Mouse (Mus musculus) embryonic facial prominence, embryonic 13.5 days (tissue): ENCODE results near the gene Atp5l. TPM values are rescaled to one million over a fixed set of nuclear protein-coding genes. Genes with fewer than 3 reads are reported as not detected.

Source experiments
- ATAC-seq: fragments of 200-750 bp; cut with Nextera tagmentation; 2 replicates; pipeline ENCODE4 v1.8.0; 2017; ENCODE audit warnings: low read depth; ENCODE audit not compliant: insufficient number of reproducible peaks, insufficient read depth, low FRiP score, low TSS enrichment
- H3K27ac ChIP-seq: fragments of 300-500 bp; sonication (generic); 2 replicates; pipeline ENCODE4 v1.5.1; 2015; ENCODE audit warnings: moderate library complexity, mild to moderate bottlenecking, inconsistent platforms
- H3K27me3 ChIP-seq: fragments of 300-500 bp; sonication (generic); 2 replicates; pipeline ENCODE4 v1.6.1; 2015; ENCODE audit warnings: mild to moderate bottlenecking, inconsistent platforms
- H3K36me3 ChIP-seq: fragments of 300-500 bp; sonication (generic); 2 replicates; pipeline ENCODE4 v1.6.1; 2015; ENCODE audit warnings: mild to moderate bottlenecking, inconsistent platforms
- H3K4me1 ChIP-seq: fragments of 300-500 bp; sonication (generic); 2 replicates; pipeline ENCODE4 v1.6.1; 2015; ENCODE audit warnings: inconsistent platforms
- H3K4me2 ChIP-seq: fragments of 300-500 bp; sonication (generic); 2 replicates; pipeline ENCODE4 v1.6.1; 2015; ENCODE audit warnings: moderate library complexity, mild to moderate bottlenecking, inconsistent platforms
- H3K4me3 ChIP-seq: fragments of 300-500 bp; sonication (generic); 2 replicates; pipeline ENCODE4 v1.5.1; 2015; ENCODE audit warnings: mild to moderate bottlenecking, inconsistent platforms
- H3K9ac ChIP-seq: fragments of 300-500 bp; sonication (generic); 2 replicates; pipeline ENCODE4 v1.6.1; 2015; ENCODE audit warnings: mild to moderate bottlenecking, inconsistent platforms
- H3K9me3 ChIP-seq: fragments of 300-500 bp; sonication (generic); 2 replicates; pipeline ENCODE4 v1.6.1; 2016; ENCODE audit warnings: inconsistent platforms
- WGBS: fragments of 180-500 bp; shearing (Covaris S2); methylation state at CpG from one replicate; pipeline ENCODE4 v1.1.7; 2015; ENCODE audit warnings: mixed read lengths; 5-methylcytosine and 5-hydroxymethylcytosine counted together
- polyA plus RNA-seq: library from polyadenylated mRNA; unstranded; fragments of >200 nt; fragmentation: Nextera tagmentation; extraction: Ambion mirVana; gene quantifications from 2 replicates; pipeline ENCODE4 v1.2.1, GENCODE M21; 2015

The Atp5l gene
- polyA plus RNA-seq, 1 experiment from 2014 or later, result 698 TPM

DNA sequence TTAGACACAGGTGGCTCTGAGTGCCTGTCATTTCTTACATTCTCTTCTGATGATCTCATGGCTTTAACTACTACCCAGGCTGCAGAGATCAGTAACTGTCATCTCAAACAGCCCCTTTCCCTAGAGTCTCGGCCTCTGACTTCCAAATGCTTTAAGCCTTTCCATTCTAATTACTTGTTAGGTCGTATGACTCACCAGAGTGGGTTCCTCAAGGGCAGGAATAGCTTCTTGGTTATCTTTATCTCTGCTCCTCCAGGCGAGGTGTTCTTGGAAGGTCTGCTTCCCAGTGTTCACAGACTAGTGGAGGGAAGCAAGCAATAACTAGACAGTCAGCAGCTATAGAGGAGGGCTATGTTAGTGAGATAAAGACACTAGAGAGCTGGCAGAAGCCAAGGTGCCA is 27.9 kb downstream of the Atp5l start:
- no peak for ATAC-seq
- no peak overlapping the region for H3K9ac ChIP-seq
- no peaks in the 10 kb centered on the region for H3K27me3 ChIP-seq
- H3K36me3 ChIP-seq, result no peaks in the 10 kb centered on the region
- no peak overlapping the region for H3K4me2 ChIP-seq
- H3K4me3 ChIP-seq, result no peak overlapping the region
- no peak overlapping the region for H3K27ac ChIP-seq
- no peaks in the 10 kb centered on the region for H3K9me3 ChIP-seq
- 48% methylated on average over 3 of the region's 3 CpGs for WGBS
- no peaks in the 10 kb centered on the region for H3K4me1 ChIP-seq

GRCm38 (mm10) chr9:44891210-44891609 is 29.3 kb downstream of the Atp5l start:
- whole genome bisulfite sequencing, result 84% methylated on average over 6 of the region's 6 CpGs
- H3K9ac ChIP-seq, result no peak overlapping the region
- ATAC-seq, result no peak

GRCm38 (mm10) chr9:44890122-44890521 is 30.4 kb downstream of the Atp5l start:
- Histone ChIP-seq H3K9me3 (no peaks in the 10 kb centered on the region), H3K4me2 (no peak overlapping the region), H3K27ac (no peak overlapping the region), H3K9ac (no peak overlapping the region), H3K27me3 (no peaks in the 10 kb centered on the region), H3K4me1 (no peaks in the 10 kb centered on the region), H3K36me3 (no peaks in the 10 kb centered on the region), H3K4me3 (no peak overlapping the region)
- no peak for ATAC-seq
- WGBS, result 76% methylated on average over 2 of the region's 2 CpGs

More at GRCm38 (mm10) chr9:44891210-44891609, 29.3 kb downstream of the Atp5l start:
- H3K27ac ChIP-seq, result no peak overlapping the region
- no peaks in the 10 kb centered on the region for H3K9me3 ChIP-seq
- no peak overlapping the region for H3K4me2 ChIP-seq
- H3K4me3 ChIP-seq, result no peak overlapping the region
- no peaks in the 10 kb centered on the region for H3K27me3 ChIP-seq
- H3K36me3 ChIP-seq, result no peaks in the 10 kb centered on the region
- H3K4me1 ChIP-seq, result no peaks in the 10 kb centered on the region

GRCm38 (mm10) chr9:44888114-44888624 is 32.4 kb downstream of the Atp5l start:
- no peak for ATAC-seq
- peaks cover 3% of the 10 kb centered on the region for H3K4me1 ChIP-seq
- H3K27me3 ChIP-seq, result no peaks in the 10 kb centered on the region
- no peak overlapping the region for H3K27ac ChIP-seq
- no peak overlapping the region for H3K4me3 ChIP-seq
- 86% methylated on average over 7 of the region's 7 CpGs for WGBS
- no peak overlapping the region for H3K9ac ChIP-seq
- H3K9me3 ChIP-seq, result no peaks in the 10 kb centered on the region
- H3K4me2 ChIP-seq, result no peak overlapping the region
- H3K36me3 ChIP-seq, result no peaks in the 10 kb centered on the region

DNA sequence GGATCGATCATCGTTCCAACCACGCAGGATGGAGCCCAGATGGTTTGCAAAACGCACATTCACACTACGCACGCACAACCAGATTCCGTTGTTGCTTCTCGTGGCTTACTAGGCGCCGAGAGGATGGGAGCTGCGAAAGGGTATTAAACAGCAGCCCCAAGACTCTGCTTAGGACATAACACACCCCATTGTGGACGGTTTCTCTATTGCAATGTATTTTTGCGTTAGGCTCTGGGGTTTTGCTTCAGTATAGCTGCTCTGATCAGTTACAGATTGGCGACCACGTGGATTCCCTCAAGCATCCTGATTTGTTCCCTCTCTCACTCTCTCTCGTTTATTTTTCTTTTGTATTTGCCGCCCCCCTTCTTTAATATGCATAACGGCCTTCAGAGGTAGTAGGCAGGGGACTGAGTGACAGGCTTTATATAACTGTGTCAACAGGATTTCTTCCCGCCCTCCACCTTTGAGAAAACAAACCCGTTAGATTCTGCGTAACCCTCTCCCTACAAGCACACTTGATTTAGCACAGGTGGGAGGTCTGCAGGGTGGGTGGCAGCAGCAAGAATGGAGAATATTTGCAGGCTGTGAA is 37.5 kb downstream of the Atp5l start:
- Histone ChIP-seq H3K4me3 (peak overlapping the region; percentile 98), H3K4me1 (peaks cover 25% of the 10 kb centered on the region), H3K36me3 (no peaks in the 10 kb centered on the region), H3K9ac (peak overlapping the region; percentile 85), H3K27ac (peak overlapping the region; percentile 99), H3K27me3 (no peaks in the 10 kb centered on the region), H3K9me3 (no peaks in the 10 kb centered on the region), H3K4me2 (peak overlapping the region; percentile 98)
- ATAC-seq, result no peak
- WGBS, result under 1% methylated on average over 21 of the region's 21 CpGs

- Histone ChIP-seq H3K9ac (peak overlapping the region; percentile 85), H3K4me2 (peak overlapping the region; percentile 98), H3K36me3 (no peaks in the 10 kb centered on the region), H3K4me3 (peak overlapping the region; percentile 98), H3K27me3 (no peaks in the 10 kb centered on the region), H3K4me1 (peaks cover 31% of the 10 kb centered on the region), H3K27ac (peak overlapping the region; percentile 99), H3K9me3 (no peaks in the 10 kb centered on the region)
- ATAC-seq, result peak; percentile 63
- under 1% methylated on average over 26 of the region's 27 CpGs for WGBS
These were observed 38.0 kb downstream of the Atp5l start for GRCm38 (mm10) chr9:44882436-44882980.

DNA sequence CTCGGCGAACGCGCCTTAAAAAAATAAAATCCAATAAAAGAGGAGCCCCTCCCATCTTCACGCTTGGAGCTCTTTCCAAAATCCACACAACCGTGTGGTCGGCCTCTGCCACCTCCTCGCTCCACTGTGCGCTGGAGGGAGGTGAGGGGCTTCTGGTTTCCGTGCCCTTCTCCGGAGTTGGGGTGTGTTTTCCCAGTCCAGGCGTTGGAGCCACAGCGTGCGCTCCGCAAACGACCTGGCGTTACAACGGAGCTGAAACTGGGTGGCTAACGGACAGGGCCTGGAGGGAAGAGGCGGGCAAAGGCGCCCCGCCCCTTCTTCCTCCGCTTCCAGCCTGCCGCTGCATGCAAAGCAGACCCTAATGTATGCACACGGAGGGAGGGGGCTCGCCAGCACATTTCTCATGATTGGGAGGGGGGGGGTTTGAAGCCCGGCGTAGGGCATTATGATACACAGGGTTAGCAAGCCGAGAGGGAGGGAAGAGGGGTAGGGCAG is 38.6 kb downstream of the Atp5l start:
- Histone ChIP-seq H3K27me3 (no peaks in the 10 kb centered on the region), H3K4me3 (peak overlapping the region; percentile 98), H3K4me2 (peak overlapping the region; percentile 98), H3K27ac (peak overlapping the region; percentile 99), H3K4me1 (peaks cover 36% of the 10 kb centered on the region), H3K9ac (peak overlapping the region; percentile 85), H3K9me3 (no peaks in the 10 kb centered on the region), H3K36me3 (no peaks in the 10 kb centered on the region)
- peak; percentile 65 for ATAC-seq
- under 1% methylated on average over 29 of the region's 29 CpGs for WGBS

DNA sequence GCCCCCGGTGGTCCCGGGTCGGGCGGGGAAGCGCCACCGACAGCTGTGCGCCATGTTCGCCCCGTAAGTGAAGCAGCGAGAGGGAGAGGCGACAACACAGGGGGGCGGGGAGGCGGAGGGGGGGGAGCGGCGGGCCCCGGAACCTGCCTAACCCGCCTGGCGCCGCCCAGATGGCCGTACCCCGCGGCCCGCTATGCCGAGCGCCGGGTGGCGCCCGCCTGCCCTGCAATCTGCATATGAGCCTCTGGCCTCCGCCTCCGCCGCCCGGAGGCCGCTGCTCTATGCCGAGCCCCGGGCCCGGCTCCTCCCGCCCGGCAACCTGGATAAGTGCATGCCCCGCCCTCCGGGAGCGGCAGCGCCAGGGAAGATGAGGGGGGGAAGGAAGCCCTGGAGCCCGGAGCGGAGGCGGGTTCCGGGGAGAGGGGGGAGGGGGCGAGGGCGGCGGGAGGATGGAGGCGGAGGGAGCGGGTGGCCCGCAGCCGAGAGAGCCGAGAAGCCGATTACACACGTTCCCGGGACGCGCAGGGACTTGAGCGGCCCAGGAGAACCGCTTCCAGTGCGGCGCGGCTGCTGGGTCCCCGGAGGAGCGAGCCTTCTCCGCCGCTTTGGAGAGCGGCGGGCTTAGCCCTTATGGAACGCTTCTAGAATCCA is 39.2 kb downstream of the Atp5l start, which contains the start of gene Kmt2a:
Gene Kmt2a (minus strand): TSS at position 76 of the 651 bp plus-strand sequence.
- H3K9me3 ChIP-seq, result no peaks in the 10 kb centered on the region
- under 1% methylated on average over 45 of the region's 71 CpGs for WGBS
- H3K36me3 ChIP-seq, result no peaks in the 10 kb centered on the region
- no peaks in the 10 kb centered on the region for H3K27me3 ChIP-seq
- peaks cover 42% of the 10 kb centered on the region for H3K4me1 ChIP-seq
- peak within 1 kb of the TSS; percentile 96 for H3K9ac ChIP-seq
- peak; percentile 76 for ATAC-seq
- H3K27ac ChIP-seq, result peak within 1 kb of the TSS; percentile 99
- H3K4me3 ChIP-seq, result peak within 1 kb of the TSS; percentile 98
- H3K4me2 ChIP-seq, result peak within 1 kb of the TSS; percentile 98

- H3K4me1 ChIP-seq, result peaks cover 46% of the 10 kb centered on the region
- no peak for ATAC-seq
- under 1% methylated on average over 40 of the region's 44 CpGs for WGBS
These were observed 40.0 kb downstream of the Atp5l start for GRCm38 (mm10) chr9:44880309-44881081.

DNA sequence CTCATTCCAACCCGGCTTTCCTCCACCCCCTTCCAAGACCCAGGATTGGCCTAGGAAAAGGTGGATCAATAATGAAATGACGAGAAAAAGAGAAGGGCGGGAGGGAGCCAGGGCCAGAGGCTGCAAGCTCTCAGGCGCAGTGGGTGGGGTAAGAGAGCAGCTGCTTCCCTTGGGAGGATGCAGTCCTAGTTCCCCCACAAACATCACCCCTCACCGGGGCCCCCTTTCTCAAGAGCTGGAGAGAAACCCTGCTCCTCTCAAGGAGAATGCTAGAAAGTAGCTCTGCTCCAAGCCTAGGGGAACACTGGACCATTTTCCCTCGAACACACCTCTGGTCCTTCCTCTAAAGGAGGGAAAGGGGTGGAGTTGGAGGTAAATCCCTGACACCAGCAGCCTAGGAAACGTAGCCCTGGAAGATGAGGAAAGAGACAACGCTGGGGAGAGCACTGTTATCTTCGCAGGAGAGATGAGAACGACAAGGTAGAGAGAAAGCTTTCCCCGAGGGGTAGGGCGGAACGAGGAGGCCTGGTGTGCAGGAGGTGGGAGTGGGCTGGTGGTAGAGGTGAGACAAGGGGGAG is 40.8 kb downstream of the Atp5l start:
- Histone ChIP-seq H3K4me2 (peak overlapping the region; percentile 98), H3K4me3 (peak overlapping the region; percentile 98), H3K27me3 (no peaks in the 10 kb centered on the region), H3K27ac (peak overlapping the region; percentile 94), H3K36me3 (0 out of 2 replicates have a peak, but pooled peaks cover 4% of the 10 kb centered on the region), H3K9ac (peak overlapping the region; percentile 96), H3K9me3 (no peaks in the 10 kb centered on the region), H3K4me1 (peaks cover 51% of the 10 kb centered on the region)
- no peak for ATAC-seq
- WGBS, result under 1% methylated on average over 13 of the region's 13 CpGs

More at GRCm38 (mm10) chr9:44880309-44881081, 40.0 kb downstream of the Atp5l start:
- 0 out of 2 replicates have a peak, but pooled peaks cover under 1% of the 10 kb centered on the region for H3K36me3 ChIP-seq
- H3K4me2 ChIP-seq, result peak overlapping the region; percentile 98
- no peaks in the 10 kb centered on the region for H3K27me3 ChIP-seq
- peak overlapping the region; percentile 96 for H3K9ac ChIP-seq
- H3K9me3 ChIP-seq, result no peaks in the 10 kb centered on the region
- H3K27ac ChIP-seq, result peak overlapping the region; percentile 94
- H3K4me3 ChIP-seq, result peak overlapping the region; percentile 98
